13 mouse cellular contexts compared by ENCODE assay signal in genomic region chr6:112928841-112929240, GRCm38 (mm10). TPM values are rescaled to one million over a fixed set of nuclear protein-coding genes. Genes with fewer than 3 reads are reported as not detected.
DNase-seq lines count a peak whose midpoint lies in the region; ATAC-seq and TF ChIP-seq lines count a peak whose summit lies in the region.
"Had no signal": no experiment of that assay in that cellular context is flagged by ENCODE, and none has a peak within 500 bp of the region (broad histone marks: within the 10 kb centered on the region; RNA-seq: fewer than 3 reads in every experiment).

No protein-coding gene starts in this region.

- no peak overlapping the region for H3K9ac ChIP-seq in hindbrain, embryonic 13.5 days
- no peak overlapping the region for H3K9ac ChIP-seq in hindbrain, postnatal 0 days (replicated peaks; ENCODE audit: low read length)
- no peak overlapping the region for H3K9ac ChIP-seq in midbrain, postnatal 0 days (replicated peaks; ENCODE audit: low read length, poor library complexity, severe bottlenecking)
- H3K9ac ChIP-seq: liver, embryonic 12.5 days had no signal

- H3K27me3 ChIP-seq in hindbrain, embryonic 13.5 days: no peaks in the 10 kb centered on the region
- no peaks in the 10 kb centered on the region for H3K27me3 ChIP-seq in hindbrain, postnatal 0 days (ENCODE audit: insufficient read depth, low read length)
- H3K27me3 ChIP-seq in midbrain, postnatal 0 days (ENCODE audit: insufficient read depth, low read length): no peaks in the 10 kb centered on the region
- H3K27me3 ChIP-seq: liver, embryonic 12.5 days had no signal

- WGBS in hindbrain, embryonic 13.5 days: 63% methylated on average over 6 of the region's 6 CpGs
- 51% methylated on average over 6 of the region's 6 CpGs for WGBS in hindbrain, postnatal 0 days
- WGBS in midbrain, postnatal 0 days: 63% methylated on average over 6 of the region's 6 CpGs

- no peaks in the 10 kb centered on the region for H3K9me3 ChIP-seq in hindbrain, embryonic 13.5 days
- no peaks in the 10 kb centered on the region for H3K9me3 ChIP-seq in hindbrain, postnatal 0 days (ENCODE audit: low read length)
- no peaks in the 10 kb centered on the region for H3K9me3 ChIP-seq in midbrain, postnatal 0 days (ENCODE audit: low read length)
- H3K9me3 ChIP-seq: liver, embryonic 12.5 days had no signal

- peaks cover 98% of the 10 kb centered on the region for H3K4me1 ChIP-seq in hindbrain, embryonic 13.5 days (replicated peaks)
- H3K4me1 ChIP-seq in hindbrain, postnatal 0 days (ENCODE audit: insufficient read depth, low read length): peaks cover 54% of the 10 kb centered on the region
- peaks cover 21% of the 10 kb centered on the region; the same call in 1 of the 2 replicates for H3K4me1 ChIP-seq in midbrain, postnatal 0 days (ENCODE audit: insufficient read depth, low read length)

- no peak for TF ChIP-seq CTCF in hindbrain, postnatal 0 days (IDR thresholded peaks at IDR 0.05; ENCODE audit: low read depth)
- TF ChIP-seq CTCF in midbrain, postnatal 0 days (IDR thresholded peaks at IDR 0.05): no peak

- ATAC-seq in hindbrain, embryonic 13.5 days (ENCODE audit: low FRiP score): no peak
- ATAC-seq in hindbrain, postnatal 0 days: no peak
- ATAC-seq in common myeloid progenitor, adult 5-6 weeks (replicated peaks; ENCODE audit: low read depth, poor library complexity, severe bottlenecking): peak; percentile 24; the same call in 1 of the 2 replicates
- no peak for ATAC-seq in midbrain, postnatal 0 days (ENCODE audit: low FRiP score)

- no peak for DNase-seq in hindbrain, postnatal 0 days (ENCODE audit: low spot score)
- DNase-seq in testis, postnatal 10 days (ENCODE audit: low spot score): peak; percentile 54
- DNase-seq in testis, postnatal 14 days (ENCODE audit: low spot score): no peak
- no peak for DNase-seq in midbrain, postnatal 0 days (ENCODE audit: low spot score)
- no peak for DNase-seq in thymus, postnatal 10 days (ENCODE audit: low spot score in 2 of 2)
- no peak for DNase-seq in spleen, adult 12 weeks (ENCODE audit: low spot score)
- DNase-seq: cerebellum, postnatal 36 days; heart, adult 18-20 months; kidney, adult 2 months; lung, postnatal 14 days had no signal

- no peak overlapping the region for H3K4me3 ChIP-seq in hindbrain, embryonic 13.5 days
- no peak overlapping the region for H3K4me3 ChIP-seq in hindbrain, postnatal 0 days (ENCODE audit: low read length)
- no peak overlapping the region for H3K4me3 ChIP-seq in midbrain, postnatal 0 days (ENCODE audit: low read depth, low read length)
- H3K4me3 ChIP-seq: liver, embryonic 12.5 days had no signal

- no peak overlapping the region for H3K4me2 ChIP-seq in hindbrain, embryonic 13.5 days
- H3K4me2 ChIP-seq in hindbrain, postnatal 0 days (ENCODE audit: low read depth, low read length): no peak overlapping the region
- H3K4me2 ChIP-seq in midbrain, postnatal 0 days (ENCODE audit: low read depth, low read length, poor library complexity, severe bottlenecking): no peak overlapping the region
- H3K4me2 ChIP-seq: liver, embryonic 12.5 days had no signal

- H3K27ac ChIP-seq in hindbrain, embryonic 13.5 days: peak overlapping the region; percentile 83; the same call in 1 of the 2 replicates
- no peak overlapping the region for H3K27ac ChIP-seq in hindbrain, postnatal 0 days
- H3K27ac ChIP-seq in midbrain, postnatal 0 days (ENCODE audit: low read depth, low read length): 0 out of 2 replicates have a peak overlapping the region, but pooled peaks have one; percentile 64
- H3K27ac ChIP-seq: liver, embryonic 12.5 days had no signal

- H3K36me3 ChIP-seq in hindbrain, embryonic 13.5 days: peaks cover 1% of the 10 kb centered on the region; the same call in 1 of the 2 replicates
- no peaks in the 10 kb centered on the region for H3K36me3 ChIP-seq in hindbrain, postnatal 0 days (ENCODE audit: insufficient read depth, low read length)
- no peaks in the 10 kb centered on the region for H3K36me3 ChIP-seq in midbrain, postnatal 0 days (ENCODE audit: insufficient read depth, low read length)
- H3K36me3 ChIP-seq: liver, embryonic 12.5 days had no signal

RNA-seq across cellular contexts. Expression of gene Srgap3, which starts 18.2 kb away (rescaled TPM):
- polyA plus RNA-seq in hindbrain, embryonic 13.5 days (2015; fragmentation: Nextera tagmentation; extraction: Ambion mirVana): 37.5 and 42.3 TPM in 2 replicates
- total RNA-seq in hindbrain, postnatal 0 days (2014; rRNA removed): 49.4 and 55.8 TPM in 2 replicates
- 20.6 and 23.7 TPM in 2 replicates for polyA plus RNA-seq in hindbrain, postnatal 0 days (2015; fragmentation: Nextera tagmentation; extraction: Ambion mirVana)
- 2.5 and 8.0 TPM in 2 replicates for total RNA-seq in common myeloid progenitor, adult 5-6 weeks (2017)
- total RNA-seq in midbrain, postnatal 0 days (2014; rRNA removed): 58.6 and 77.6 TPM in 2 replicates
- 20.9 and 29.8 TPM in 2 replicates for polyA plus RNA-seq in midbrain, postnatal 0 days (2015; fragmentation: Nextera tagmentation; extraction: Ambion mirVana)
